Mouse (Mus musculus): ENCODE results near the gene Rbfox2. TPM values are rescaled to one million over a fixed set of nuclear protein-coding genes. Genes with fewer than 3 reads are reported as not detected.
A peak's percentile ranks its signal among the peaks of the same experiment; 100 is the strongest.
"Not testable (repeated sequence)": the region's sequence is repeated elsewhere in the genome, so short reads cannot be mapped to it uniquely, and the experiment has no call there.

The Rbfox2 gene
- total RNA-seq, 2 experiments from 2014 or later = 54.4 to 64.7 TPM

GRCm38 (mm10) chr15:77271285-77271684 lies 35.5 kb downstream of the Rbfox2 start:
- DNase-seq = no peak

GRCm38 (mm10) chr15:77269496-77269895 lies 37.3 kb downstream of the Rbfox2 start:
- not testable (repeated sequence) for DNase-seq

GRCm38 (mm10) chr15:77268415-77268814 lies 38.4 kb downstream of the Rbfox2 start:
- no peak for DNase-seq

GRCm38 (mm10) chr15:77265318-77265717 lies 41.5 kb downstream of the Rbfox2 start:
- no peak for DNase-seq

- DNase-seq = no peak
These were observed 42.5 kb downstream of the Rbfox2 start for GRCm38 (mm10) chr15:77264314-77264713.

GRCm38 (mm10) chr15:77262782-77263181 lies 44.0 kb downstream of the Rbfox2 start:
- DNase-seq = no peak

- DNase-seq = peak; percentile 59 to 75
These were observed 49.2 kb downstream of the Rbfox2 start for GRCm38 (mm10) chr15:77257437-77258229.

GRCm38 (mm10) chr15:77256782-77257181 lies 50.0 kb downstream of the Rbfox2 start:
- no peak for DNase-seq

- DNase-seq = no peak
These were observed 52.2 kb downstream of the Rbfox2 start for GRCm38 (mm10) chr15:77254636-77255035.

GRCm38 (mm10) chr15:77254128-77254527 lies 52.7 kb downstream of the Rbfox2 start:
- peak; percentile 65 to 76 for DNase-seq

- no peak for DNase-seq
These were observed 55.1 kb downstream of the Rbfox2 start for GRCm38 (mm10) chr15:77251706-77252105.

GRCm38 (mm10) chr15:77250806-77251205 lies 56.0 kb downstream of the Rbfox2 start:
- no peak for DNase-seq

- no peak for DNase-seq
These were observed 57.4 kb downstream of the Rbfox2 start for GRCm38 (mm10) chr15:77249421-77249820.

- DNase-seq = peak; percentile 45 to 50
These were observed 61.1 kb downstream of the Rbfox2 start for GRCm38 (mm10) chr15:77245418-77246365.

GRCm38 (mm10) chr15:77244634-77245033 lies 62.2 kb downstream of the Rbfox2 start:
- DNase-seq = no peak

- DNase-seq = peak; percentile 31 to 33
These were observed 62.8 kb downstream of the Rbfox2 start for GRCm38 (mm10) chr15:77243876-77244560.

- no peak for DNase-seq
These were observed 66.2 kb downstream of the Rbfox2 start for GRCm38 (mm10) chr15:77240607-77241006.

- no peak for DNase-seq
These were observed 67.2 kb downstream of the Rbfox2 start for GRCm38 (mm10) chr15:77239564-77239963.

GRCm38 (mm10) chr15:77237661-77238060 lies 69.1 kb downstream of the Rbfox2 start:
- no peak for DNase-seq

GRCm38 (mm10) chr15:77236055-77236567 lies 70.7 kb downstream of the Rbfox2 start:
- peak in 1 of 2 experiments; percentile 29 for DNase-seq

- no peak for DNase-seq
These were observed 71.3 kb downstream of the Rbfox2 start for GRCm38 (mm10) chr15:77235551-77235950.

GRCm38 (mm10) chr15:77234296-77234695 lies 72.5 kb downstream of the Rbfox2 start:
- no peak for DNase-seq

Data from adrenal gland, postnatal 36 days (tissue).